Mouse (Mus musculus): ENCODE data around the gene Ogdhl.

Ogdhl gene

DNA sequence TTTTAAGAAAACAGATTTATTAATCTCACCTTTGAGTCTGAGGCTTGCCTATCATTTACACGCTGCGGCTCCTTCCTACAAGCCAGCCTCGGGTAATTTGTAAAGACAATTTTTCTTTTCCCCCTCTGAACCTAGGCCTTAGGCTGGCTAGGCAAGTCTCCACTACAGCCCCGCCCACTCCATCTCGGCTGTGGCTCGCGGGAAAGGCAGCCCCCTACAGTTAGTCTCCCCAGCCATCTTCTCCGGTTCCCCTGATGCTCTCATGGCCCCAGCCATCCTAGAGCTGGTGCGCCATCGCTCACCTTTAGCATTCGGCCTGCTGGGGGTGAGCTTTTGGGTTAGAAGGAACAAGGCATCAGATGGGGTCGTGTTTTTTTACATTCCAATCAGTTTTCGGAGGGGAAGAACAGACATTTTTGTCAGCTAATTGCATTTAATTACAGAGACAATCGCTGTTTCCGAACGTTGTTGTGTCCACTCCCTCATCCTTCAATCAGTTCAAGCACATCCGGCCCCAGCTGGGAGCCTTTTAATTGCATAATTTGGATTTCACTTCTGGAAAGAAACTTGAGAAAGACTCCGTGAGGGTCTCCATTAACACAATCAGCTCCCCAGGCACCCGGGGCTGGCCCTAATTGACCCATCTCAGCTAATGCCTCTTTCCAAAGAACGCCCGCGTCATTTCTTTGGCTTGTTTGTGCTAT is 57.7 kb downstream of the Ogdhl start:
- DNase-seq (ENCODE audit: low spot score in 2 of 2), result no peak

DNA sequence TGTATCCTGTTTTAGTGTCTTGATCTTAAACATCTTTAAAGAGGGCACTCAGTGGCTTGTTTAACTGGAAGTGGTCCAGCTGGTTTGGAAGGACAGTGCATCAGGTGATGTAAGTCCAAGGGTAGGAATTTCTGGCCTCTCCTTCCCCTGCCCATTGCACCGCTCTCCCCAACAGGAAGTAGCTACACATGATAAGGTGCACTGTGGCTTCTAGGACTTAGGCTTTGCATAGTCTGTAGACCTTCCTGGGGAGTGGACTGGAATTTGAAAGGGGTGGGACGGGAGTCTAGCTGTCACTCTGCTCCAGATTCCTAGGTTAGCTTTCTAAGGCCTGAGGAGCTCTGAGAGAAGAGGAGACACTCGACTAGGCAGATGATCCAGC is 58.3 kb downstream of the Ogdhl start:
- DNase-seq (ENCODE audit: low spot score in 2 of 2), result no peak

DNA sequence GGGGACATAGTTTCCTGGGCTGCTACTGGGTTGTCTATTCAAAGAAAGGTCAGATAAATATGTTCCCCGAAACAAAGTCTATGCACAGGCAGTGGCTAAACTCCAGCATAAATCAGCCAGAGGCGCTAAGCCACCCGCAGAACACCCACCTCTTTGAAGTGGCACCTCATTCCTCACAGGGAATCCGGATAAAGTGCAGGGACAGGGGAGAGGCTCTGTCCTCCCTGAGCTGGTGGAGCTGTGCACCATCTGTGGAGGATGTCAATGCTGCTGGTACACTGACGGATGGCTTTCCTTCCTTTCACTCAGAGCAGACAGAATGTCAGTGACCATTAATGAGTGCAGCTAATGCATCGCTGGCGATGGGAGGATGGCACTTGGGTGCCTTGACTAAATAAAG is 59.2 kb downstream of the Ogdhl start:
- no peak for DNase-seq (ENCODE audit: low spot score in 2 of 2)

DNA sequence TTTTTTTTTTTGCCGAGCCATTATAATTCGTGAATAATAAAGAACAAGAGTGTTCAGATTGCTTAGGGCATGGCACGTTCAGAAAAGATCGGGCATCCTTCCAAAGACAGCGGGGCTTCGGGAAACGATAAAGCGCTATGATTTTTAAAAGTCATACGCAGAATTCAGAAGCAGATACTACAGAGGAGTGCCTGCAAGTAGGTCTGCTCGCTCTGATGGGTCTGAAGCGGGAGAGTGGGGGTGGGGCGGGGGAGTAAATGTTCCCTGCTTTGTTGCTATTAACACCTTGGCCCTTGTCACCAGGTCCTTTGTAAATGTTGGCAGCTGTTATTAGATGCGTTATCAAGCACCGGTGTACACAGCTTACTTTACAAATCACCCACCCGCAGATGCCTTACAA is 59.8 kb downstream of the Ogdhl start:
- DNase-seq (ENCODE audit: low spot score in 2 of 2), result no peak

DNA sequence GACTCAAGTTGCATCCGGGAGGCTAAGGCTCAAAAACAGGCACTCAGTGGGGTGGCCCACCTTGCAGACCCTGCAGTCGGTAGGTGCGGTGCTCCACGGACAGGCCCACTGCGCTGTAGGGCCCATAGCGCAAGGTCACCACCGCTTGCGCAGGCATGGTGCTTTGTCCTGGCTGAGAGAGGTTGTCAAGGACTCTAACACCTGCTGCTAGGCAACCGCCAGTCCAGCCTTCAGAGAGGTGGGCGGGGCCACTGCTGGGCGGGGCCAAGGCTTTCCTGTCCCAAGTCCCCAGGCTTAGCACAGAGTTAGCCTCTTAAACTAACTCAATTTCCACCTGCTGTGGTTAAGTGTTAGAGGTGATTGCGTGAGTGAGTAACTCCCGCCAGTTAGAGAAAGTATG is 66.4 kb downstream of the Ogdhl start, which contains the start of gene 1700024G13Rik:
Gene 1700024G13Rik (minus strand): TSS at position 196 of the 400 bp plus-strand sequence.
- no peak for DNase-seq (ENCODE audit: low spot score in 2 of 2)

All from urinary bladder, adult 18-20 months (tissue).